Mouse (Mus musculus): Measurements from ENCODE around the gene Cfap52.

DNA sequence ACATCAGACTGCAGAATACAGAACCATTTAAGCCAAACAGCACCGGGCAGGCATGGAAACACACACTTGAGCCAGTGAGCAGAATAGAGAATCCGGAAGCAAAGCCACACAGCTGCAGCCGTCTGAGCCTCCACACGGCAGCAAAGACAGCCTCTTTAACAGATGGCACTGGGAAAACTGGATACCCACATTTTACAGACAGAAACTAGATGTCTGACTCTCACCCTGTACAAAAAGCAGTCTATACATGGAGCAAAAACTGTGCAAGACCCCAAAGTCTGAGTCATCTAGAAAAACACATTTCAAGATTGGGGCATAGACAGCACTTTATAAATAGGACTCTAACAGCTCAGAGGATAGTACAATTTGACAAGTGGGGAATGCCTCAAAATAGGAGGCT, 25.8 kb upstream of the Cfap52 start:
- no peak for TF ChIP-seq POLR2A (IDR thresholded peaks at IDR 0.05; ENCODE audit: borderline replicate concordance, insufficient read depth, low read length)
- no peak for TF ChIP-seq CTCF (IDR thresholded peaks at IDR 0.05; ENCODE audit: borderline replicate concordance, insufficient read depth, low read depth, low read length)

Data from cerebellum, adult 2 months (tissue).